12 mouse cellular contexts compared by ENCODE assay signal in genomic region chr6:93957172-93957571, GRCm38 (mm10).
A peak's percentile ranks its signal among the peaks of the same experiment; 100 is the strongest.
DNase-seq lines count a peak whose midpoint lies in the region; ATAC-seq lines count a peak whose summit lies in the region.
"Had no signal": no experiment of that assay in that cellular context is flagged by ENCODE, and none has a peak within 500 bp of the region (broad histone marks: within the 10 kb centered on the region; RNA-seq: fewer than 3 reads in every experiment).

No protein-coding gene starts in this region.

- H3K9ac ChIP-seq in embryonic facial prominence, embryonic 14.5 days (ENCODE audit: low read depth, low read length) = no peak overlapping the region
- H3K9ac ChIP-seq in midbrain, embryonic 11.5 days (ENCODE audit: low read length) = no peak overlapping the region
- H3K9ac ChIP-seq in neural tube, embryonic 15.5 days (replicated peaks) = no peak overlapping the region
- H3K9ac ChIP-seq: embryonic facial prominence, embryonic 12.5 days; liver, embryonic 15.5 days had no signal

- no peak overlapping the region for H3K27ac ChIP-seq in embryonic facial prominence, embryonic 14.5 days (replicated peaks; ENCODE audit: low read depth, low read length)
- H3K27ac ChIP-seq in embryonic facial prominence, embryonic 10.5 days (replicated peaks) = no peak overlapping the region
- peak overlapping the region; percentile 19; the same call in 1 of the 2 replicates for H3K27ac ChIP-seq in midbrain, embryonic 10.5 days (replicated peaks)
- H3K27ac ChIP-seq in midbrain, embryonic 11.5 days (ENCODE audit: low read depth, low read length) = no peak overlapping the region
- 0 out of 2 replicates have a peak overlapping the region, but pooled peaks have one; percentile 5 for H3K27ac ChIP-seq in hindbrain, embryonic 10.5 days
- no peak overlapping the region for H3K27ac ChIP-seq in neural tube, embryonic 15.5 days (replicated peaks)
- H3K27ac ChIP-seq: embryonic facial prominence, embryonic 12.5 days; gastrocnemius, adult 2 months; left cerebral cortex, adult 2 months; liver, embryonic 15.5 days had no signal

- no peaks in the 10 kb centered on the region for H3K9me3 ChIP-seq in embryonic facial prominence, embryonic 14.5 days (ENCODE audit: control insufficient read depth, low read length)
- H3K9me3 ChIP-seq in embryonic facial prominence, embryonic 10.5 days = no peaks in the 10 kb centered on the region
- no peaks in the 10 kb centered on the region for H3K9me3 ChIP-seq in midbrain, embryonic 10.5 days (replicated peaks)
- H3K9me3 ChIP-seq in midbrain, embryonic 11.5 days (ENCODE audit: control insufficient read depth, low read length) = no peaks in the 10 kb centered on the region
- no peaks in the 10 kb centered on the region for H3K9me3 ChIP-seq in hindbrain, embryonic 10.5 days
- H3K9me3 ChIP-seq in neural tube, embryonic 15.5 days (replicated peaks) = no peaks in the 10 kb centered on the region
- H3K9me3 ChIP-seq: embryonic facial prominence, embryonic 12.5 days; liver, embryonic 15.5 days had no signal

- peak; percentile 18 for DNase-seq in embryonic facial prominence, embryonic 14.5 days (ENCODE audit: low spot score)
- no peak for DNase-seq in embryonic facial prominence, embryonic 10.5 days (ENCODE audit: low spot score)
- DNase-seq in midbrain, embryonic 10.5 days (ENCODE audit: low spot score) = no peak
- DNase-seq in midbrain, embryonic 11.5 days (ENCODE audit: low spot score, missing footprints) = no peak
- DNase-seq in hindbrain, embryonic 10.5 days (ENCODE audit: low spot score) = no peak
- DNase-seq in adrenal gland, postnatal 25 days = no peak
- DNase-seq in urinary bladder, postnatal 25 days (ENCODE audit: low spot score) = no peak
- DNase-seq: gastrocnemius, adult 2 months had no signal

- ATAC-seq in embryonic facial prominence, embryonic 14.5 days (ENCODE audit: low read depth) = no peak
- no peak for ATAC-seq in midbrain, embryonic 11.5 days (ENCODE audit: low FRiP score)
- ATAC-seq in neural tube, embryonic 15.5 days (ENCODE audit: low FRiP score) = peak; percentile 65

- H3K36me3 ChIP-seq in embryonic facial prominence, embryonic 14.5 days (ENCODE audit: control insufficient read depth, insufficient read depth, low read length) = no peaks in the 10 kb centered on the region
- H3K36me3 ChIP-seq in embryonic facial prominence, embryonic 10.5 days (replicated peaks) = no peaks in the 10 kb centered on the region
- H3K36me3 ChIP-seq in midbrain, embryonic 10.5 days = no peaks in the 10 kb centered on the region
- H3K36me3 ChIP-seq in midbrain, embryonic 11.5 days (ENCODE audit: control insufficient read depth, insufficient read depth, low read length) = no peaks in the 10 kb centered on the region
- H3K36me3 ChIP-seq in hindbrain, embryonic 10.5 days = no peaks in the 10 kb centered on the region
- no peaks in the 10 kb centered on the region for H3K36me3 ChIP-seq in neural tube, embryonic 15.5 days
- H3K36me3 ChIP-seq: embryonic facial prominence, embryonic 12.5 days; liver, embryonic 15.5 days had no signal

- 69% methylated on average over 2 of the region's 2 CpGs for WGBS in embryonic facial prominence, embryonic 14.5 days
- WGBS in embryonic facial prominence, embryonic 10.5 days = 58% methylated on average over 2 of the region's 2 CpGs
- WGBS in midbrain, embryonic 10.5 days = 49% methylated on average over 2 of the region's 2 CpGs
- WGBS in midbrain, embryonic 11.5 days = 52% methylated on average over 2 of the region's 2 CpGs
- WGBS in hindbrain, embryonic 10.5 days = 50% methylated on average over 2 of the region's 2 CpGs
- 11% methylated on average over 2 of the region's 2 CpGs for WGBS in neural tube, embryonic 15.5 days

- H3K4me1 ChIP-seq in embryonic facial prominence, embryonic 14.5 days (ENCODE audit: control insufficient read depth, insufficient read depth, low read length) = no peaks in the 10 kb centered on the region
- H3K4me1 ChIP-seq in embryonic facial prominence, embryonic 10.5 days = peaks cover 6% of the 10 kb centered on the region
- H3K4me1 ChIP-seq in midbrain, embryonic 10.5 days = peaks cover 29% of the 10 kb centered on the region
- peaks cover 13% of the 10 kb centered on the region for H3K4me1 ChIP-seq in midbrain, embryonic 11.5 days (ENCODE audit: control insufficient read depth, insufficient read depth, low read length)
- peaks cover 35% of the 10 kb centered on the region for H3K4me1 ChIP-seq in hindbrain, embryonic 10.5 days (replicated peaks)
- H3K4me1 ChIP-seq in neural tube, embryonic 15.5 days = peaks cover 18% of the 10 kb centered on the region
- H3K4me1 ChIP-seq: liver, embryonic 15.5 days had no signal

- no peak overlapping the region for H3K4me2 ChIP-seq in embryonic facial prominence, embryonic 14.5 days (ENCODE audit: low read depth, low read length)
- H3K4me2 ChIP-seq in midbrain, embryonic 11.5 days = no peak overlapping the region
- H3K4me2 ChIP-seq in neural tube, embryonic 15.5 days = no peak overlapping the region
- H3K4me2 ChIP-seq: embryonic facial prominence, embryonic 12.5 days; liver, embryonic 15.5 days had no signal

- H3K4me3 ChIP-seq in embryonic facial prominence, embryonic 14.5 days (ENCODE audit: low read depth, low read length) = no peak overlapping the region
- H3K4me3 ChIP-seq in embryonic facial prominence, embryonic 10.5 days = no peak overlapping the region
- H3K4me3 ChIP-seq in midbrain, embryonic 10.5 days = no peak overlapping the region
- no peak overlapping the region for H3K4me3 ChIP-seq in midbrain, embryonic 11.5 days (ENCODE audit: low read depth, low read length)
- H3K4me3 ChIP-seq in hindbrain, embryonic 10.5 days = no peak overlapping the region
- no peak overlapping the region for H3K4me3 ChIP-seq in neural tube, embryonic 15.5 days (replicated peaks)
- H3K4me3 ChIP-seq: embryonic facial prominence, embryonic 12.5 days; gastrocnemius, adult 2 months; left cerebral cortex, adult 2 months; liver, embryonic 15.5 days had no signal

- H3K27me3 ChIP-seq in embryonic facial prominence, embryonic 14.5 days (replicated peaks; ENCODE audit: control insufficient read depth, insufficient read depth, low read length) = no peaks in the 10 kb centered on the region
- H3K27me3 ChIP-seq in embryonic facial prominence, embryonic 10.5 days (replicated peaks; ENCODE audit: low read depth, poor library complexity, severe bottlenecking) = no peaks in the 10 kb centered on the region
- no peaks in the 10 kb centered on the region for H3K27me3 ChIP-seq in midbrain, embryonic 10.5 days (ENCODE audit: low read depth, poor library complexity, severe bottlenecking)
- H3K27me3 ChIP-seq in midbrain, embryonic 11.5 days (ENCODE audit: control insufficient read depth, insufficient read depth, low read length) = no peaks in the 10 kb centered on the region
- H3K27me3 ChIP-seq in hindbrain, embryonic 10.5 days (ENCODE audit: insufficient read depth, poor library complexity, severe bottlenecking) = no peaks in the 10 kb centered on the region
- H3K27me3 ChIP-seq in neural tube, embryonic 15.5 days (replicated peaks) = no peaks in the 10 kb centered on the region
- H3K27me3 ChIP-seq: embryonic facial prominence, embryonic 12.5 days; liver, embryonic 15.5 days had no signal

Comparison
In these comparisons a context has a peak if more than half of its experiments do, and no peak if none do; other contexts are left out.
1. H3K27ac ChIP-seq: peak in midbrain, embryonic 10.5 days (single experiment) and hindbrain, embryonic 10.5 days (single experiment); none in embryonic facial prominence, embryonic 14.5 days (single experiment), embryonic facial prominence, embryonic 10.5 days (single experiment), midbrain, embryonic 11.5 days (single experiment) and neural tube, embryonic 15.5 days (single experiment).